Mouse (Mus musculus) small intestine, adult 2 months (tissue): ENCODE measurements around the gene 6030468B19Rik.

Source experiments
- CTCF ChIP-seq: fragments of 200-500 bp; IDR thresholded peaks from 2 replicates; pipeline ENCODE4 v1.5.1; 2012; ENCODE audit warnings: low read depth, mild to moderate bottlenecking, control low read depth, inconsistent platforms, low read length, moderate library complexity, mixed read lengths; ENCODE audit not compliant: insufficient replicate concordance, insufficient read length; ENCODE audit errors: extremely low read depth
- POLR2A ChIP-seq: fragments of 200-500 bp; IDR thresholded peaks from 2 replicates; pipeline ENCODE4 v1.6.1; 2012; ENCODE audit warnings: low read depth, mild to moderate bottlenecking, control low read depth, inconsistent platforms, low read length, moderate library complexity

GRCm38 (mm10) chr11:117845651-117846050 is 48.2 kb downstream of the 6030468B19Rik start:
- TF ChIP-seq CTCF (no peak), POLR2A (no peak)
